Mouse (Mus musculus) spleen, adult 18-20 months (tissue): ENCODE measurements around the gene Mark3.

Experiments used
- DNase-seq, 2 experiments: peaks; one replicate each; pipeline ENCODE4 v3.0.0; 2022; ENCODE audit warnings: mixed read lengths in 2 of 2

Mark3 gene

DNA sequence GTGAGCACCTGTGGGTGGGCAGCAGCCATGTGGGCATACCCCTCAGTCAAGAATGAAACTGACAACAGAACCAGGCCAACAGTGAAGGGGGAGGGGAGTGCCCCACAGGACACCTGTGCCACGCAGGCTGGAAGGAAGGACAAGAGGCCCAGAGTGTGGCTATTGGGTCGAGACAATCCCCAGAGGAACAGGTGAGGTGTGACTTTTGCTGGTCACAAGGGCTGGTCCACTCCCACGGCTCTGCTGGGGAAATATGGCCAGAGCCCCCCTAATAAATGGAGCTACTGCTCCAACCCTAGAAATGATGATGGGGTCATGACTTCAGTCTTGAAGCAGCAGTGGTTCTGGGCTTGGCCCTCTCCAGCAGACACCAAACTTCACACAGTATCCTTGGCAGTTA, 129.0 kb downstream of the Mark3 start:
- no peak for DNase-seq

DNA sequence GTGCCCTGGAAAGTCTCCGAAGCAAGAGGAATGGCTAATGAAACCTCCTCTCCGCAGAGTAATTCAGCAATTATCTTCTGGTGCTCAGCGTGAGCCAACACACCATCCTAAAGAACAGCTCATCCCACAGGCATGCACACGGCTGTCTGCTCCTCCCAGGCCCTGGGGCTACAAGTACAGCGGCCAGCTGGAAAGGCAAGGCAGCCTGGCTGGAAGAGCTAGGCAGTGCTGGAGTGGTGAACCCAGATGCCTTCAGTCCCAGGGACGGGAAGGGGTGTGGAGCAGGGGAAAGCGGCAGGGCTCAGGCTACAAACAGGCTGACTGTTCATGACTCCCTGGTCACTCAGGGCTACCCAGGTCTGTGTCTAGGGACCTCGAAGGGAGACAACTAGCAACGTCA, 130.3 kb downstream of the Mark3 start:
- no peak for DNase-seq

DNA sequence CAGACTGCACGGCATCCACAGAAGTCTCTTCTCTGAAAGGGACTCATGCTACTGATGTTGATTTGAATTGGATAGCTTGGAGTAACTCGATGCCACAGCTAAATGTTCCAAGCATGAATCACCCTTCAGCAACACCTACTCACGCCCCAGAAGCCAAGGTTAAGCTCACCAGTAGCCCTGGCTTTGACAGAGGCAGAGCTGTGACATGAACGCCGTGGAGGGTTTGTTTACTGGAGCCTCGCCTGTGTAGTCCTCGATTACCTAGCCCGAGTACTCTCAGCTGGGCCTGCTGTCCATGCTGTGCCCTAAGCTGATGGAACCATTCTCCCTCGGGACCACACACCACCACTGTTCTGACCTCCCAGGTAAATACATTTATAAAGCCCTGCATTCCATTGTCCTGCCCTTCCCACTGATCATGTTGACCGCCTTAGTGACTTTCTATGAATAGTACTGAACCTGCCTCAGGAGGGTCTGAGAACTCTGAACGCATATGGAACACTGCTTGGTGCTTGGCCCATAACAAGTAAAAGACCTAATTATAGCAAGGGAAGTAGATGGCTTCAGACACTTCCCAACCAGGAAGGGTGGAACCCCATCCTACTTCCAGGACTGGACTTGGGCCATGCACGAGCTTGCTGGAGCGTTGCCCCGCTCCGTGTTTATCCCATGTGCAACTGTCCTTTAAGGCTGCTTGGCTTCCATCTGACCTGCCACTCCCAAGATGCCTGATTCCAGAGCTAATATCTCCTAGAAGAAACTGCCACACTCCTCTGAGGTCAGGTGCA, 131.1 kb downstream of the Mark3 start:
- DNase-seq, result no peak
